Mouse (Mus musculus) left cerebral cortex, postnatal 4 days (tissue): ENCODE measurements around the gene Mccc1. TPM values are rescaled to one million over a fixed set of nuclear protein-coding genes. Genes with fewer than 3 reads are reported as not detected.

Experiments used
- DNase-seq: peaks from one replicate; pipeline ENCODE4 v3.0.0-alpha.2; 2022
- intact Hi-C: fragments of 180-260 bp; cut with DNase I; formaldehyde crosslinking; loops from one replicate; pipeline ENCODE4 v1.15.1; 2025
- total RNA-seq, 2 experiments: library from RNA; stranded (reverse); gene quantifications; 2 replicates each; pipeline ENCODE4 v1.2.3; 2021

The Mccc1 gene
- total RNA-seq, 2 experiments from 2014 or later: 31.0 to 36.5 TPM

DNA sequence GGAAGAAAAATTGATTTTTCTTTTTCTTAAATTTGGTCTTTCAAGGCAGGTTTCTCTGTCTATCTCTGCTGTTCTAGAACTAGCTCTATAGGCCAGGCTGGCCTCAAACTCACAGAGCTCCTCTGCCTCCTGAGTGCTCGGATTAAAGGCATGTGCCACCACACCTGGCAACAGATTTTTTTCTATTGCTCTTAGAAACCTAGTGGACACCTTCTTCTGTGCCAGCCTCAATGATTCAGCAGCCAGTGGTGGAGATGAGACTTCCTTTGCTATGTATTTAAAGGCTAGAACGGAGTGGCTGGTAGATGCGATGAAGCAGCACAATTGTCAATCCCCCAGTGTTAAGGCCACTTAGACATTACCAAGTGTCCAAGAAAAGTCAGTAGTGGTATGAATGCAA, 76.5 kb downstream of the Mccc1 start:
- DNase-seq: no peak
- intact Hi-C loops: no loop called here

DNA sequence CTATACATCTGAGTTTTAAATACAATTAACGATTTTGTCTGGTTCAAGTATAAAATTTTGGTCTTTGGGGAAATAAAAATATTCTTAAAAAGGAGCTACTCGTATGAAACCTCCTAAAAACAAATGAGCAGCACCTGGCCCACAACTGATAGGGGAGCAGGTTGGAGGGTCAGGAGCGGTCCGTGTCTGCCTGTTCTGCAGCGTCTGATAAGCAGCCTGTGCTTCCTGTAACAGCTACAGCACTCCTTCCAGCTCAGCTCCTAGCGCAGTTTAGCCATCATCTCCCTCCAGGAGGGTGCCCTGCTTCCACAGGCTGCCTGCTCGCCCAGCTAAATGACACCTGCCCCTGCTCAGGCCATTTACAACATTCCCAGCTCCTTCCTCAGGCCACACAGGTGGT, 77.0 kb downstream of the Mccc1 start:
- no peak for DNase-seq
- intact Hi-C loops: no loop called here

DNA sequence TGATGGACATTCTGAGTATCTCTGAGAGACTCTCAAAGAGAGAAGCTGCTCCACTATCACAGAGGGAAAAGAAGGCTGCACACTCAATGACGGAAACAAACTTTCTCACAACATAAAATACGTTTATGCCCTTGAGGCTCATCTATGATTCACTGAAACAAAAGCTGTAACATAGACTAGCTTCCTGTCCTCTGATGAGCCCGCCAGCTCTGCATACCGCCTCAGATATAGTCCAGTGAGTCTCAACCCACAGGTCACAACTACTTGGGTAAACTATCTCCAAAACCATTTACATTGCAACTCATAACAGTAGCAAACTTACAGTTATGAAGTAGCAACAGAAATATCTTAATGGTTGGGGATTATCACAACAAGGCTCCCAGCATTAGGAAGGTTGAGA, 78.0 kb downstream of the Mccc1 start:
- no peak for DNase-seq
- intact Hi-C loops: no loop called here

DNA sequence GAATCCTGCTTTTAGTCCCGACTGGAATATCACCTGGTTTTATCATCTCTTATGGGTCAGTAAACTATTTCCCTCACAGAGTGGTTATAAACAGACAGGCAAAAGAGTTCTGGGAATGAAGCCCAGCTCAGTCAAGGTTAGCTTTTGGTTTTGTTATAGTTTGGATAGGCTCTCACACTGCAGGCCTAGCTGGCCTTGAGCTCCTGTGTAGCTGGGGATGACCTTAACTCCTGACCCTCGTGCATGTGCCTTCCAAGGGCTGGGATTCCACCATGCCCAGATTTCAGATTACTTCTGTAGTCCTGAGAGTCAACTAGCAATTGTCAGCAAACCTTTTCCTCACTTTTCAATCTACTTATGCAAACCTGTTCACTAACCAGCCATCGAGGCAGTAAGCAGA, 82.2 kb downstream of the Mccc1 start:
- intact Hi-C loops: no loop called here
- no peak for DNase-seq

Other genes with a start within 250 kb of the Mccc1 start
- gene Atp11b, start 246.6 kb downstream of the Mccc1 start, total RNA-seq: 100 to 1,000 TPM; 119 to 130 TPM
- gene Dcun1d1, start 63.2 kb downstream of the Mccc1 start, total RNA-seq: 10 to 100 TPM; 70.4 to 73.9 TPM
- not detected for gene Ccdc144b, start 52.9 kb upstream of the Mccc1 start, total RNA-seq
- 10 to 100 TPM; 47.3 to 58.1 TPM for gene Acad9, start 65.3 kb upstream of the Mccc1 start, total RNA-seq
- gene D3Ertd254e, start 150.3 kb upstream of the Mccc1 start, total RNA-seq: 10 to 100 TPM; 23.2 to 23.4 TPM
- gene Qrfpr, start 221.6 kb upstream of the Mccc1 start, total RNA-seq: under 1 TPM; 0.66 to 0.83 TPM